23 mouse cellular contexts compared by ENCODE assay signal in the genomic region with DNA sequence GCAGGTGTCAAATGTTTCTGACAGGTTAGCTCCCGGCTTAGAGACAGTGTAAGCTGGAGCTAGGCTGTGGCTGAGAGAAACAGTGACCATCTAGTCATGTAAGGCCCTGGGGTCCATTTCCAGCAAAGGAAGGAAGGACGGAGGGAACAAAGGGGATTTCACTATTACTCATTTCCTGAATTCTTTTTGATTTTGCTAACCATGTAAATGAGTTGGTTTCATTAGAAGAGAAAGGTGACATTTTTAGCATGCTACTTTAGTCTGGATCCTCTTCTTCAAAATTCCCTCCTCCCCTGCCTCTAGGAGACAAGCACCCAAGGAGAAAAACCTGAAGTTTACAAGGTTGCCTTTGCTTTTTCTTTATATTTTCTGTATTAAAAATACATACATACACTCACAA.
DNase-seq lines count a peak whose midpoint lies in the region; ATAC-seq and TF ChIP-seq lines count a peak whose summit lies in the region.
"Had no signal": no experiment of that assay in that cellular context is flagged by ENCODE, and none has a peak within 500 bp of the region (broad histone marks: within the 10 kb centered on the region; RNA-seq: fewer than 3 reads in every experiment).

No protein-coding gene starts in this region.

- DNase-seq in heart, embryonic 10.5 days (ENCODE audit: low spot score), result no peak
- DNase-seq in lung, postnatal 14 days, result no peak
- DNase-seq: adrenal gland, postnatal 10 days; B cell, adult 2 months; cerebellum, adult 11 months; cerebellum, postnatal 10 days; forebrain, postnatal 0 days; kidney, postnatal 36 days; layer of hippocampus, adult 9-11 months; lung, postnatal 4 days; retina, postnatal 1 day; thymus, postnatal 36 days had no signal

- H3K9ac ChIP-seq in intestine, embryonic 16.5 days (ENCODE audit: low read depth, low read length), result no peak overlapping the region
- no peak overlapping the region for H3K9ac ChIP-seq in intestine, postnatal 0 days (ENCODE audit: low read depth, low read length)
- H3K9ac ChIP-seq: embryonic facial prominence, embryonic 15.5 days; forebrain, postnatal 0 days; hindbrain, embryonic 13.5 days; liver, embryonic 15.5 days had no signal

- peaks cover 15% of the 10 kb centered on the region; the same call in 1 of the 2 replicates for H3K4me1 ChIP-seq in intestine, embryonic 16.5 days (ENCODE audit: control insufficient read depth, insufficient read depth, low read length)
- no peaks in the 10 kb centered on the region for H3K4me1 ChIP-seq in intestine, postnatal 0 days (replicated peaks; ENCODE audit: control insufficient read depth, insufficient read depth, low read length)
- H3K4me1 ChIP-seq in heart, embryonic 10.5 days, result peaks cover 46% of the 10 kb centered on the region

- H3K36me3 ChIP-seq in intestine, embryonic 16.5 days (ENCODE audit: control insufficient read depth, insufficient read depth, low read length), result peaks cover 7% of the 10 kb centered on the region; the same call in 1 of the 2 replicates
- peaks cover 25% of the 10 kb centered on the region; the same call in 1 of the 2 replicates for H3K36me3 ChIP-seq in intestine, postnatal 0 days (ENCODE audit: control insufficient read depth, insufficient read depth)
- peaks cover 4% of the 10 kb centered on the region; the same call in 1 of the 2 replicates for H3K36me3 ChIP-seq in heart, embryonic 10.5 days
- H3K36me3 ChIP-seq: embryonic facial prominence, embryonic 15.5 days; forebrain, embryonic 10.5 days had no signal

- WGBS in intestine, embryonic 16.5 days, result 69% methylated on average over 2 of the region's 2 CpGs
- 80% methylated on average over 2 of the region's 2 CpGs for WGBS in intestine, postnatal 0 days
- WGBS in heart, embryonic 10.5 days, result 78% methylated on average over 2 of the region's 2 CpGs

- TF ChIP-seq CTCF in intestine, postnatal 0 days (IDR thresholded peaks at IDR 0.05; ENCODE audit: low read depth), result no peak

- peak overlapping the region; percentile 17; the same call in 1 of the 2 replicates for H3K27ac ChIP-seq in intestine, embryonic 16.5 days (ENCODE audit: low read length)
- no peak overlapping the region for H3K27ac ChIP-seq in intestine, postnatal 0 days (ENCODE audit: low read depth, low read length)
- no peak overlapping the region for H3K27ac ChIP-seq in heart, embryonic 10.5 days
- H3K27ac ChIP-seq: embryonic facial prominence, embryonic 15.5 days; forebrain, embryonic 10.5 days; hindbrain, embryonic 13.5 days; liver, embryonic 15.5 days had no signal

- H3K4me3 ChIP-seq in intestine, embryonic 16.5 days (ENCODE audit: low read length), result no peak overlapping the region
- H3K4me3 ChIP-seq in intestine, postnatal 0 days (ENCODE audit: low read depth, low read length), result no peak overlapping the region
- no peak overlapping the region for H3K4me3 ChIP-seq in heart, embryonic 10.5 days
- H3K4me3 ChIP-seq: embryonic facial prominence, embryonic 15.5 days; forebrain, embryonic 10.5 days; hindbrain, embryonic 13.5 days; liver, embryonic 15.5 days had no signal

- no peaks in the 10 kb centered on the region for H3K9me3 ChIP-seq in intestine, embryonic 16.5 days (ENCODE audit: control insufficient read depth, low read length)
- no peaks in the 10 kb centered on the region for H3K9me3 ChIP-seq in intestine, postnatal 0 days (ENCODE audit: control insufficient read depth)
- no peaks in the 10 kb centered on the region for H3K9me3 ChIP-seq in heart, embryonic 10.5 days
- H3K9me3 ChIP-seq: embryonic facial prominence, embryonic 15.5 days; forebrain, embryonic 10.5 days; hindbrain, embryonic 13.5 days; liver, embryonic 15.5 days had no signal

- no peak overlapping the region for H3K4me2 ChIP-seq in intestine, embryonic 16.5 days (ENCODE audit: low read depth, low read length)
- H3K4me2 ChIP-seq in intestine, postnatal 0 days (replicated peaks; ENCODE audit: low read depth), result no peak overlapping the region
- H3K4me2 ChIP-seq: embryonic facial prominence, embryonic 15.5 days; hindbrain, embryonic 13.5 days; liver, embryonic 15.5 days; midbrain, embryonic 11.5 days had no signal

- no peaks in the 10 kb centered on the region for H3K27me3 ChIP-seq in intestine, embryonic 16.5 days (replicated peaks; ENCODE audit: control insufficient read depth, insufficient read depth, low read length)
- H3K27me3 ChIP-seq in intestine, postnatal 0 days (replicated peaks; ENCODE audit: control insufficient read depth, insufficient read depth, low read length), result no peaks in the 10 kb centered on the region
- H3K27me3 ChIP-seq in heart, embryonic 10.5 days (ENCODE audit: insufficient read depth, poor library complexity, severe bottlenecking), result no peaks in the 10 kb centered on the region
- H3K27me3 ChIP-seq: embryonic facial prominence, embryonic 15.5 days; hindbrain, embryonic 13.5 days; liver, embryonic 15.5 days; Patski had no signal

- no peak for ATAC-seq in intestine, embryonic 16.5 days
- no peak for ATAC-seq in intestine, postnatal 0 days
- peak; percentile 25 for ATAC-seq in activated CD4-positive, CD25-positive, alpha-beta regulatory T cell, adult 4 months
- ATAC-seq in inflammation-experienced regulatory T-cells, adult 6 months, result peak; percentile 42
- ATAC-seq in erythroblast, adult 5-6 weeks (replicated peaks; ENCODE audit: low FRiP score, poor library complexity, severe bottlenecking), result no peak
- ATAC-seq: forebrain, postnatal 0 days; Patski had no signal

Comparison
In these comparisons a context has a peak if more than half of its experiments do, and no peak if none do; other contexts are left out.
1. ATAC-seq: peak in activated CD4-positive, CD25-positive, alpha-beta regulatory T cell, adult 4 months (single experiment) and inflammation-experienced regulatory T-cells, adult 6 months (single experiment); none in intestine, embryonic 16.5 days (single experiment), intestine, postnatal 0 days (single experiment) and erythroblast, adult 5-6 weeks (single experiment).